Mouse (Mus musculus) liver, embryonic 14.5 days (tissue): ENCODE measurements around the gene Erf.

Source experiments
- CTCF ChIP-seq: IDR thresholded peaks from 2 replicates; pipeline ENCODE4 v1.5.1; 2016; ENCODE audit warnings: antibody characterized with exemption, low read depth, control low read depth
- EP300 ChIP-seq: IDR thresholded peaks from 2 replicates; pipeline ENCODE4 v1.6.1; 2016; ENCODE audit warnings: antibody characterized with exemption, low read depth

GRCm38 (mm10) chr7:25246759-25247137, 3.8 kb downstream of the Erf start:
- no peak for TF ChIP-seq CTCF
- no peak for TF ChIP-seq EP300
